Mouse (Mus musculus): ENCODE measurements around the gene Mettl7a1.

- no peak for TF ChIP-seq GABPA (IDR thresholded peaks at IDR 0.05; ENCODE audit: low read depth, low read length)
- TF ChIP-seq MXI1 (IDR thresholded peaks at IDR 0.05; ENCODE audit: low read depth, low read length), result no peak
- no peak for TF ChIP-seq CTCF (IDR thresholded peaks at IDR 0.05 in 2 of 3, conservative IDR thresholded peaks at IDR 0.05 in 1 of 3; ENCODE audit: control insufficient read depth in 1 of 3, insufficient read depth in 1 of 3, low read depth in 2 of 3, low read length in 3 of 3, poor library complexity in 1 of 3, severe bottlenecking in 1 of 3)
- TF ChIP-seq EP300 (IDR thresholded peaks at IDR 0.05; ENCODE audit: low read depth in 1 of 2, low read length in 2 of 2), result no peak
- TF ChIP-seq MEF2A (IDR thresholded peaks at IDR 0.05; ENCODE audit: extremely low read depth, insufficient replicate concordance, low read depth, low read length, poor library complexity, severe bottlenecking), result no peak
- TF ChIP-seq CHD1 (IDR thresholded peaks at IDR 0.05; ENCODE audit: low read depth, low read length), result no peak
- no peak for TF ChIP-seq ZC3H11A (IDR thresholded peaks at IDR 0.05; ENCODE audit: low read depth, low read length)
Observed at GRCm38 (mm10) chr15:100288980-100289379, 15.0 kb upstream of the Mettl7a1 start.

Data from MEL (cell line).